Mouse (Mus musculus): Measurements from ENCODE around the gene Fbln7. TPM values are rescaled to one million over a fixed set of nuclear protein-coding genes. Genes with fewer than 3 reads are reported as not detected.

The Fbln7 gene
- total and polyA plus RNA-seq, 2 experiments from 2014 or later, result 2.6 TPM

- Histone ChIP-seq H3K27ac (ENCODE audit: low read depth, low read length) (no peak overlapping the region), H3K4me1 (ENCODE audit: insufficient read depth) (no peaks in the 10 kb centered on the region), H3K9ac (no peak overlapping the region), H3K27me3 (ENCODE audit: insufficient read depth, low read length) (no peaks in the 10 kb centered on the region), H3K9me3 (ENCODE audit: low read length) (no peaks in the 10 kb centered on the region), H3K36me3 (ENCODE audit: insufficient read depth) (no peaks in the 10 kb centered on the region), H3K4me3 (ENCODE audit: low read depth, low read length) (no peak overlapping the region), H3K4me2 (ENCODE audit: low read depth) (no peak overlapping the region)
- DNase-seq (no peak), ATAC-seq (no peak)
- TF ChIP-seq CTCF (IDR thresholded peaks at IDR 0.05; ENCODE audit: low read depth), result no peak
- WGBS, result 56% methylated on average over 6 of the region's 6 CpGs
Measured at GRCm38 (mm10) chr2:128887866-128888550, 25.2 kb downstream of the Fbln7 start.

- ATAC-seq (no peak), DNase-seq (no peak)
- Histone ChIP-seq H3K4me2 (ENCODE audit: low read depth) (no peak overlapping the region), H3K27ac (ENCODE audit: low read depth, low read length) (no peak overlapping the region), H3K4me1 (ENCODE audit: insufficient read depth) (no peaks in the 10 kb centered on the region), H3K4me3 (ENCODE audit: low read depth, low read length) (no peak overlapping the region), H3K9ac (no peak overlapping the region), H3K27me3 (ENCODE audit: insufficient read depth, low read length) (no peaks in the 10 kb centered on the region), H3K36me3 (ENCODE audit: insufficient read depth) (no peaks in the 10 kb centered on the region), H3K9me3 (ENCODE audit: low read length) (no peaks in the 10 kb centered on the region)
- peak; percentile 40; the same call in 1 of the 2 replicates for TF ChIP-seq CTCF (IDR thresholded peaks at IDR 0.05; ENCODE audit: low read depth)
- WGBS, result 90% methylated on average over 4 of the region's 4 CpGs
Measured at GRCm38 (mm10) chr2:128890661-128891335, 28.0 kb downstream of the Fbln7 start.

- Histone ChIP-seq H3K9me3 (ENCODE audit: low read length) (no peaks in the 10 kb centered on the region), H3K4me1 (ENCODE audit: insufficient read depth) (no peaks in the 10 kb centered on the region), H3K27ac (ENCODE audit: low read depth, low read length) (no peak overlapping the region), H3K36me3 (ENCODE audit: insufficient read depth) (no peaks in the 10 kb centered on the region), H3K4me3 (ENCODE audit: low read depth, low read length) (peak overlapping the region; percentile 42), H3K9ac (peak overlapping the region; percentile 51), H3K4me2 (ENCODE audit: low read depth) (peak overlapping the region; percentile 76), H3K27me3 (ENCODE audit: insufficient read depth, low read length) (no peaks in the 10 kb centered on the region)
- 4% methylated on average over 35 of the region's 37 CpGs for WGBS
- DNase-seq (peak; percentile 22), ATAC-seq (peak; percentile 34; the same call in 1 of the 2 replicates)
- no peak for TF ChIP-seq CTCF (IDR thresholded peaks at IDR 0.05; ENCODE audit: low read depth)
Measured at GRCm38 (mm10) chr2:128892180-128892721, 29.5 kb downstream of the Fbln7 start.

- H3K4me2 ChIP-seq (ENCODE audit: low read depth), result no peak overlapping the region
- H3K9me3 ChIP-seq (ENCODE audit: low read length), result no peaks in the 10 kb centered on the region
- H3K4me1 ChIP-seq (ENCODE audit: insufficient read depth), result no peaks in the 10 kb centered on the region
- H3K27me3 ChIP-seq (ENCODE audit: insufficient read depth, low read length), result no peaks in the 10 kb centered on the region
- no peak for TF ChIP-seq CTCF (IDR thresholded peaks at IDR 0.05; ENCODE audit: low read depth)
- H3K9ac ChIP-seq, result no peak overlapping the region
- no peak for DNase-seq
- no peak for ATAC-seq
- no peak overlapping the region for H3K4me3 ChIP-seq (ENCODE audit: low read depth, low read length)
- no peak overlapping the region for H3K27ac ChIP-seq (ENCODE audit: low read depth, low read length)
- no peaks in the 10 kb centered on the region for H3K36me3 ChIP-seq (ENCODE audit: insufficient read depth)
- WGBS, result 92% methylated on average over 6 of the region's 6 CpGs
Measured at GRCm38 (mm10) chr2:128902843-128903242, 40.1 kb downstream of the Fbln7 start.

- no peak for TF ChIP-seq CTCF (IDR thresholded peaks at IDR 0.05; ENCODE audit: low read depth)
- ATAC-seq, result no peak
Measured at GRCm38 (mm10) chr2:128903661-128904060, 40.9 kb downstream of the Fbln7 start.

GRCm38 (mm10) chr2:128914978-128915377, 52.2 kb downstream of the Fbln7 start:
- TF ChIP-seq CTCF (IDR thresholded peaks at IDR 0.05; ENCODE audit: low read depth), result no peak
- Histone ChIP-seq H3K36me3 (ENCODE audit: insufficient read depth) (no peaks in the 10 kb centered on the region), H3K9me3 (ENCODE audit: low read length) (no peaks in the 10 kb centered on the region), H3K4me3 (ENCODE audit: low read depth, low read length) (no peak overlapping the region), H3K9ac (no peak overlapping the region), H3K27ac (ENCODE audit: low read depth, low read length) (no peak overlapping the region), H3K4me1 (ENCODE audit: insufficient read depth) (no peaks in the 10 kb centered on the region), H3K4me2 (ENCODE audit: low read depth) (no peak overlapping the region), H3K27me3 (ENCODE audit: insufficient read depth, low read length) (no peaks in the 10 kb centered on the region)
- WGBS, result 87% methylated on average over 4 of the region's 4 CpGs
- ATAC-seq, result no peak
- DNase-seq, result no peak

More at GRCm38 (mm10) chr2:128903661-128904060, 40.9 kb downstream of the Fbln7 start:
- 86% methylated on average over 3 of the region's 3 CpGs for WGBS
- H3K9ac ChIP-seq, result no peak overlapping the region
- H3K27ac ChIP-seq (ENCODE audit: low read depth, low read length), result no peak overlapping the region
- no peaks in the 10 kb centered on the region for H3K4me1 ChIP-seq (ENCODE audit: insufficient read depth)
- no peaks in the 10 kb centered on the region for H3K9me3 ChIP-seq (ENCODE audit: low read length)
- H3K4me2 ChIP-seq (ENCODE audit: low read depth), result no peak overlapping the region
- no peaks in the 10 kb centered on the region for H3K36me3 ChIP-seq (ENCODE audit: insufficient read depth)
- no peaks in the 10 kb centered on the region for H3K27me3 ChIP-seq (ENCODE audit: insufficient read depth, low read length)
- no peak for DNase-seq
- no peak overlapping the region for H3K4me3 ChIP-seq (ENCODE audit: low read depth, low read length)

GRCm38 (mm10) chr2:128916528-128916927, 53.7 kb downstream of the Fbln7 start:
- no peaks in the 10 kb centered on the region for H3K4me1 ChIP-seq (ENCODE audit: insufficient read depth)
- no peaks in the 10 kb centered on the region for H3K27me3 ChIP-seq (ENCODE audit: insufficient read depth, low read length)
- TF ChIP-seq CTCF (IDR thresholded peaks at IDR 0.05; ENCODE audit: low read depth), result no peak
- no peak overlapping the region for H3K9ac ChIP-seq
- DNase-seq (no peak), ATAC-seq (no peak)
- no peak overlapping the region for H3K27ac ChIP-seq (ENCODE audit: low read depth, low read length)
- H3K36me3 ChIP-seq (ENCODE audit: insufficient read depth), result no peaks in the 10 kb centered on the region
- 54% methylated on average over 3 of the region's 3 CpGs for WGBS
- no peak overlapping the region for H3K4me2 ChIP-seq (ENCODE audit: low read depth)
- H3K4me3 ChIP-seq (ENCODE audit: low read depth, low read length), result no peak overlapping the region
- no peaks in the 10 kb centered on the region for H3K9me3 ChIP-seq (ENCODE audit: low read length)
